Mouse (Mus musculus): ENCODE results near the gene Rbm17.

DNA sequence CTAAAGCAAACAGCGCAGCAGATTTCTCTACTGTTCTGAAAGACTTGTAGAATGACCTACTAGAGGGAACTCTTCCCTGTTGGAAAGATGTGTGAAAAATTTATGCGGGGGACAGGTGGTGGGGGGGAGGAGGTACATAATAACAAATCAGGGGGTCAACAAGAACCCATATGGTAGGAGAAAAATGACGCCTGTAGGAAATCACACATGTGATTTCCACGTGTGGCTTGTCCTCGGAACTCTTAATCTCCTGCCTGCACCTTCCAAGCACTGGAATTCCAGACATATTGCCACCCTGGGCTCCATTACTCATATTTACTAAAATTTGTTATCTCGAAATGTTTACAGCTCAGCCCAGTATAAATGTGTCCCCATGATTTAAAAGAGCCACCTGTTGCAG, 2.2 kb downstream of the Rbm17 start:
- TF ChIP-seq GATA1 (IDR thresholded peaks at IDR 0.05; ENCODE audit: borderline replicate concordance, low read length) = no peak
- TF ChIP-seq FLI1 (IDR thresholded peaks at IDR 0.05; ENCODE audit: low read length) = no peak

All from megakaryocyte, embryonic 14.5 days (primary cell).